Mouse (Mus musculus) G1E-ER4 (cell line): ENCODE data around the gene Wdr38. TPM values are rescaled to one million over a fixed set of nuclear protein-coding genes. Genes with fewer than 3 reads are reported as not detected.

Source experiments
- GATA1 ChIP-seq: IDR thresholded peaks from one replicate; pipeline ENCODE4 v1.8.0; 2012; ENCODE audit warnings: low read length, inconsistent platforms
- polyA plus RNA-seq: library from polyadenylated mRNA; stranded (reverse); fragments of >175 nt; gene quantifications from 2 replicates; pipeline ENCODE4 v1.2.3, GENCODE M21; 2012

The Wdr38 gene
- 0.15 and 0.18 TPM in 2 replicates for polyA plus RNA-seq

DNA sequence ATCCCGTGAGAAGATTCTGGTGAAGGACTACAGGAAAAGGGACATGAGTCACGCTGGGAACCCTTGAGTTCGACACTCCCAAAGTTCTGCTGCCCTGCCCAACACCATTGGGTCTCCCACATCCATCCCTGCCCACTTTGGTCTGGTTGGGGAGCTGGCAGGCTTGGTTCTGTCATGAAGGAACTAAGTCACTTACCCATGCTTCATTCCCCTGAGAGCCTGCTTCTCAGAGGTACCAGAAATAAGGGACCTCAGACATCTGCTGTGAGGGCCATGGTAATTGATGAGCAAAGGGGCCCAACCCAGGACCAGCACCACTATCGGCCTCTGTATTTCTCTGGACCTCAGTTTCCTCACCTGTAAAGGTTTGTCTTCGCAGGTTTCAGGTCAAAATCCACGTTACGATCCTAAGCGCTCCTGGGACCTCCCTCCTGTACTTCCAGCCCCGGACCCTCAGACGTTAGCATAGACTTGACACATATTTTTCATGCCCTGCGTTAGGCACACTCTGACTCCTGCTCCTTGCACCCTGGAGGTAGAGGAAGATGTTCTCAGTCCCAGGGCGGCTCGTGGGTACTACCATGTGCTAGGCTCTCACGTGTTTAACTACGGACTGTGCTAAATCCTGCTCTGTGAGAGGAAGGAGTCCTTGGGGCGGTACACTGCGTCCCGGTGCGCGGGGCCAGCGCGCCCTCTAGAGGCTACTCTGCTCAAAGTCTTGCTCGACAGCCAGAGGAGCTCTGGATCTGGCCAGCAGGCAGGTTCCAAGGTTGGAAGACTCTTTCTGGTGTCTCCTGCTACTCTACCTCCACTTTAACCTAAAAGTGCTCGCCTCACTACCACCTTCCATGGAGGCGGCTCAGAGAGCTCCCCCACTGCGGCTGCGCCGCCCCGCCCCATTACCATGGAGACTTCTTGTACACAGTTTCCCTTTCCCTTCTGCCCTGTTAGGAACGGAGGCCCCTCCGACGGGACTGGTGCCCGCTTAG lies at the start of gene Wdr38:
Gene Wdr38, plus strand, starts transcription at position 91 of the 989 bp plus-strand sequence.
- TF ChIP-seq GATA1 = no peak

DNA sequence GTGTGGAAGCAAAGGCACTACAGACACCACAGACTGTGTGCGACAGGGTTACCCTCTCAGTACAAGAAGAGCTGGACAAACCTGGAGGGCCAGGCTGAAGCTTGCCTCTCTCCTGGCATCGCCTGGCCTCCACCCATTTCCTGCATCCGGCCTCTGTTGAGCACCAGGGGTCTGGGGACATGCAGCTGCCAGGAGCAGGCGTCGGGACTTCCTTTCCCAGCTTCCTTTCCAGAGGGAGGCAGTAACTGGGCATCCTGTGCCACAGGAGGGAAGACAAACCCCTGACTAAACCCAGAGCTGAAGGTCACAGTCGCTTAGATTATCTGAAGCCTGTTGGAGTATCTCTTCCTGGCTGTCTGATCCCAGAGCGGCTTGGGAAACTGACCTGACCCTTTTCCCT lies 49.7 kb upstream of the Wdr38 start:
- no peak for TF ChIP-seq GATA1

DNA sequence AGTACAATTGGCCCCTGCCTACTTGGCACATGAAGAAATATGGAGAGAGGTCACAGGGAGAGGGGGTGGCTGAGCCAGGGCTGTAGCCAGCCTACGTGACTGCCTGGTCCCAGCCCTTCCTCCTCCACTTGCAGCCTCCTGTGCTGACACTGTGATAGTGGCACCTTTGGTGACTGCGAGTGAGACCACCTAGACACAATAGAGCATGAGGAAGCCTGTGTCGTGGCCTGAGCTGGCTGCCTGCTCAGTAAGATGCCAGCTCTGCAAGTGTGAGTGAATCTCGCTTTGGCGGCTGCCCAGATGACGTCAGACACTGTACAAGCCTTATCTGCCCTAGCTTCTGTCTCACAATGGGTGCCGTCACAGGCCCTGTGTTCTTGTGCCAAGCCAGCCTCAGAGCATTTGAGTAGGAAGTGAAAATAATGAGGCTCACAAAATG lies 47.0 kb upstream of the Wdr38 start:
- no peak for TF ChIP-seq GATA1

DNA sequence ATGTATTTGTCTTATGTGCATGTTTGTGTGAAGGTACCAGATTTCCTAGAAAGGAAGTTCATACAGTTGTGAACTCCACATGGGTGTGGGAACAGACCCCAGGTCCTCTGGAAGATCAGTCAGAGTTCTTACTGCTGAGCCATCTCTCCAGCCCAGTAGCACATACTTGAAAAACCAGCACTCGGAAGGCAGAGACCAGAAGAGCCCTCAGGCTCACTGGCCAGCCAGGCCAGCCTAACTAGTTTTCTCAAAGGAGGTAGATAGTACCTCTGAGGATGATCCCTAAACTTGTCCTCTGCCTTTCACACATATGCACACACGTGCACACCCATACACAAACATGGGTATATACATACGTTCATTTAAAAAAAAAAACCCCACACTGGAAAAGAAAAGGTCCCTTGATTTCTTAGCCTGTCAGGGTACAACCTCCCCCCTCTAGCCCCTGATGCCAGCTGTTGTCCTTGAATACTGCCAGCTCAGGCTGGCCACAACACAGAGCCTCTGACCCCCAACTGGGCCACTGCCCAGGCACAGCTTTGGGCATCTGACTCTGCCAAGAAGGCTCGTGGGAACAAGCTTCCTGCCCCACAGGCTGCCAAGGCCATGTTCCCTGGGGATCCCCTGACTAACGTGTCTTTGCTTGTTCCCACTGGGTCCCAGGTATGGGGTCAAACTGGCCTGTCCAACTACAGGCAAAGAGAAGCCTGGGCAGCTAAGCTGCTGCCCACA lies 44.0 kb upstream of the Wdr38 start:
- no peak for TF ChIP-seq GATA1

DNA sequence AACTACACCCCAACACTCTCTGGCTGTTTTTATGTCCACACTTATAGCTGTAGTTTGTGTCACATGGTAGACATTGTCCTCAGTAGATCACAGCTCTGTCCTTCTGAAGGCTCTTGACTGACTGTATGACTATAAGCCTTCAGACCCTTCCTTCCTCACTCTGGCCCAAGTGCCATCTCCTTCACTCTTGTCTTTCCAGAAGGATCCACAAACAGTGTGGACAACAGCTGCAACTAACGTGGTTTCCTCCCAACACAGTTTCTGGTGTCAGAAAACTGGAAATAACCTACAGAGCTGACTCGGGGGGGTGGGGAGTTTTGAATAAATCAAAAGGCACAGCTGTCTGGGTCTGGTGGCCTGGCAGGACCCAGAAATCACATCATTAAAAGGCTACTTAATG lies 41.2 kb upstream of the Wdr38 start:
- no peak for TF ChIP-seq GATA1

DNA sequence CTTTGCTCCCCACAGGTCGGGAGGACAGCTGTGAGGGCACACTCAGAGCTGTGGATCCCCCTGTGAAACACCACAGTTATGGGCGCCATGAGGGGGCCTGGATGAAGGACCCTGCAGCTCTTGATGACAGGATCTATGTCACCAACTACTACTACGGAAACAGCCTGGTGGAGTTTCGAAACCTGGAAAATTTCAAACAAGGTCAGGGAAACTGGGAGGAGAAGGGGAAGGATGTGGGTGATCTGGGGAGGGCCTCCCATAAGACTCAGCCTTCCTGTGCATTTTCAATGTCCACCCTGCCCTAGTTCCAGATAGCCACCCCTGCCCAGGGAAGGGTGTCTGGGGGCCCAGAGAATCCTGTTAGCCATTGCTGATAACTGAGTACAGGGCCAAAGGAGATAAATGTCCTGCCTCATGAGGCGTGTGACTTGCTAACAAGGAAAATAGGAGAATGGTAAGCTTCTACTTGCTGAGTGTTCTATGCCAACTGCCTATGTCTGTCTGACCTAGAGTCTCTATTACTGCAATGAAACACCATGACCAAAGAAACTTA lies 39.5 kb upstream of the Wdr38 start:
- no peak for TF ChIP-seq GATA1

DNA sequence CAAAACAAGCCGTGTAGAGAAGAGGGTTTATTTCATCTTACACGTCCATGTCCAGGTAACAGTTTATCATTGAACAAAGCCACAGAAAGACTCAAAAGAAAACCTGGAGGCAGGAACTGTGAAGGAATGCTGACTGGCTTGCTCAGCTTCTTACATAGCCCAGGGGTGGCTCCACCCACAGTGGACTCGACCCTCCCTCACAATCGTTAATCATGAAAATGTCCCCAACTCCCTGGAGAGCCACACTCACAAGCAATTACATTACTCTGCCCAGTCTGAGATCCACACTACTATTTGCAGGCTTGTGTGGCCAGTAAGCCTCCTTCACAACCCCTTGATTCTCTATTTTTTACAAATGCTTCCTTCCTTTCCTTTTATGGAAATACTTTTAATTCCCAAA lies 33.1 kb upstream of the Wdr38 start:
- no peak for TF ChIP-seq GATA1

DNA sequence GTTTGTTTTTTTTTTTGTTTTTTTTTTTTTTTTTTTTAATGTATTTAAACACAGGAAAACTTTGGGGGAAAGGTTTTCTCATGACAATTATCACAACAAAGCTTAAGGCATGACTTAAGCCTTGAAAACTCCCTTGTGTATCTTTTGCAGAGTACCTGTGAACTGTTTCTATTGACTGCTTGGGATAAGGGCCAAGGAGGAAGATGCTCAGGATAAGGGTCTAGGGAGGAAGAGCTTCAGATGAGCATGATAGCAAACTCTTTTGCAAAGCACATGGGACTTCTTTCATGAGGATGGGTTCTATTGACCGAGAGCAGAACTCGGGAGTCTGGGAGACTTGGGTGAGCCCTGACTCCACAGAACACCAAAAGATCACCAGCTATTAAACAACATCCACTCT lies 27.6 kb upstream of the Wdr38 start:
- TF ChIP-seq GATA1 = no peak

DNA sequence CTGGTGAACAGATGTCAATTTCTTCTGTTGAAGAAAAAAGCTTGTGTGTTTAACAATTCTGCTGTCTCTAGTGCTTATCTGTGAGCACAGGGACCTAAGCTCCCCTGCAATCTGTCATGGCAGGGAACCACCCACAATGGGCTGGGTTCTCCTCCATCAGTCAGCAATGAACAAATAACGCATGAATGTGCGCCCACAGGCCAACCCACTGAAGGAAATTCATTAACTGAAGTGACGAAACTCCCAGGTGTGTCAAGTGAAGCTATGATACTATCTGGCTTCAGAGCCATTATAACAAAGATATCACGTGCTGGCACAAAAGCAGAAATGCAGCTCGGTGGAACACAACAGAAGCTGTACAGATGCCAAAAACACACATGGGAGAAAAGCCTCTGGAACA lies 27.2 kb upstream of the Wdr38 start:
- no peak for TF ChIP-seq GATA1

DNA sequence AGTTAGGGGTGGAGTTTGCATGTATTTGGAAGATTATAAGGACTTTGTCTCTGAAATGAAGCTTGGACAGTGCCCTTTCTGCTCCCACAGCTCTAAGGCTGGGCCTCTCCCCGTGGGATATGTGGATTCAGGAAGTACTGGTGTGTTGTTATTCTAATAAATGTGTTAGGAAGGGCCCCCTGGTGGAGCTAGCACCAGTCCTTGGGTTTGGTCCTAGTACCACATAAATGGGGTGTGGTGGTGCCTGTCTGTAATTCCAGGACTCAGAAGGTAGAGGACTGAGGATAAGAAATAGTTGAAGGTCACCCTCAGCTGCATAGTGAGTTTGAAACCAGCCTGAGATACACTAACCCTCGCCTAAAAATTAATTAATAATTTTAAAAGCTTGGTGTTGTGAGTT lies 24.1 kb upstream of the Wdr38 start:
- no peak for TF ChIP-seq GATA1

DNA sequence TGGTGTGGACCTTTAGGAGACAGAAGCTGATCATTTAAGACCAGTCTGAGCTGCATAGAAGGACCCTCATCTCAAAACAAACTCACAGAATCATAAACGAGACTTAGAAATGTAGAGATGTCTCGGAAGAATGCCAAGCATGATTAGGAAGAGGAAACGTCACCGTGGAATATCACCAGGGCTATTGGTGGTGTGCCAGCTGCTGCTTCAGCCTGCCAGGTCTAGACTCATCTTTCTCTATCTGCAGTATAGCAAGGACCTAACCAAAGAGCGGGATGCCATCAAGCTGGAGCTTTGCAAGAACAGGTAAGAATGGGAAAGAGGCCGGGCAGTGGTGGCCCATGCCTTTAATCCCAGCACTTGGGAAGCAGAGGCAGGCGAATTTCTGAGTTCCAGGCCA lies 23.6 kb upstream of the Wdr38 start:
- no peak for TF ChIP-seq GATA1

DNA sequence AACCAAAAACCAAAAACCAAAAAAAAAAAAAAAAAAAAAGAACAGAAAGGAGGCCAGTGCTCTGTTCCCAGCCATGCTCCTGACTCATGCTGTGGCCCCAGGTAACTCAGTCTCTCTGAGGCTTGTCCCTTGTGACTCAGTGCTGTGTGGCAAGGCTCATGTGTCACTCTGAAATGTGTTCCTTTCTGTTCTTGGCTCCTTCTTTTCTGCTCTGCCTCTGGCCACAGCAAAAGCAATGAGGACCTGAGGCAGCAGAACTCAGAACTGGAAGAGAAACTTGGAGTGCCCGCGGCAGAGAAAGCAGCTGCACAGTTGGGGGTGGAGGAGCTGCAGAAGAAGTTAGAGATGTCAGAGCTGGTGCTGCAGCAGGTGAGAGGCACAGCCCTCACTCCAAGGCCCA lies 23.1 kb upstream of the Wdr38 start:
- TF ChIP-seq GATA1 = no peak

DNA sequence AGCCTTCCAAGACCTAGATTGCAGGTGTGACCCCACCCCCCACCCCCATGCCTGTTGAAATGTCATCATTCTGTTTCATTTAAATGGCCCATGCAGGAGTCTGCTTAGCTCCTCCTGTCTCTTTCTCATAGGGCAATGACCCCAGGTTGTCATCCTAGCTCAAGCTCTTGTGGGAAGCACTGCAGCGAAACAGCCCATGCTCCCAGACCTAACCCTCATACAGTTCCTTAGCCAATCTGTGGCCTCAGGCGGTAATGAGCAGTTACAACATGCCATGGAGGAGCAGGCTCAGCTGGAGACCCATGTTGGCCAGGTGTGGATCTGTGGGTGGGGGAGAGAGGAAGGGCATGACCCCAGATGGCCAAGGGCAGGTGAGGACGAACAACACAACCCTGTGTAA lies 22.1 kb upstream of the Wdr38 start:
- no peak for TF ChIP-seq GATA1

DNA sequence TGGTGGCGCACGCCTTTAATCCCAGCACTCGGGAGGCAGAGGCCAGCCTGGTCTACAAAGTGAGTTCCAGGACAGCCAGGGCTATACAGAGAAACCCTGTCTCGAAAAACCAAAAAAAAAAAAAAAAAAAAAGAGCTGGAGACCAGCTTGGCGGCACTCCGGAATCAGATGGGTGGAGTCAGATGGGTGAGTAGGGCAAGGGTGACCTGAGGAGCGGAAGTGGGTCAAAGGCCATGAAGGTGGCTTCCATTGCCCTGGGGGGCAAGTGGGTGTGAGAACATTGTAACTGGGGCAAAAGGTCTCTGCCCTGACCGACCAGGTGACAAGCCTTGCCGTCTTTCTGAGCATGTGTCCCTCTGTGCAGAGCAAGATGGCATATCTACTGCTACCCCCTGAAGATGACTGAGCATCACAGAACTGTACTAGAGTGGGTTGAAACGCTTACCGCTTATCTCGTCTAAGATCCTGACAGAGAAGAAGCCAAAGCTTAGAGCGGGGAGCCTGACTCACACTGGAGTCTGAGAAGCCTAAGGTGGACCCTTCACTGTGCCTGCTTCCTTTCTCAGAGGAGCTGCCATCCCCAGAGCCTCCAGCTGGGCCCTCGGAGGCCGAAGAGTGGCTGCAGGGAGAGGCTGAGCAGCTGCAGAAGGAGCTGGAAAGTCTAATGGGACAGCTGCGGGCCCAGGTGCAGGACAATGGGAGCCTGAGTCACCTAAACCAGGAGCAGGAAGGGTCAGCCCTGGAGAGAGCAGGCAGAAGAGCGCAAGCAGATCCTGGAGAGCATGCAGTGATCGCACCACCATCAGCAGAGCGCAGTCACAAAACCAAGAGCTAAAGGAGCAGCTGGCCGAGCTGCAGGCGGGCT lies 21.1 kb upstream of the Wdr38 start:
- TF ChIP-seq GATA1 = no peak

DNA sequence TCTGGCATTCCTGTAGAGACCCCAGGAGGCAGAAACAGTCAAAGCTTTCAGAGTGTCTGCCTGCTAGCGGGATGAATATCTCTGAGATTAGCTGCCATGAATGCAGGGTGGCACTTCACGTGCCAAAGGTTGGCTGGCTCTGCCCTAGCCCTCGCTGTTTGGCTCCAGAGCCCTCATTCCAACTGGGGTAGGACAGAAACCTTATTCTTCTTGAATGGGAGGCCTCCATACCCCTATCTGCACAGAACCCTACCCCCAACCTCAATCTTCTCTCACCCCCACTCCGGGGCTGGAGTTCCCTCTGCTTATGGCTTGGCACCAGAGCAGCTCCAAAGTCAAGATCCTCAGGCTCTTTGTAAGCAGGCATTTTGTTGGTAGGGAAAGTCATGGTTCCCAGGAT lies 19.4 kb upstream of the Wdr38 start:
- TF ChIP-seq GATA1 = no peak
